16 mouse cellular contexts compared by ENCODE assay signal in the genomic region with DNA sequence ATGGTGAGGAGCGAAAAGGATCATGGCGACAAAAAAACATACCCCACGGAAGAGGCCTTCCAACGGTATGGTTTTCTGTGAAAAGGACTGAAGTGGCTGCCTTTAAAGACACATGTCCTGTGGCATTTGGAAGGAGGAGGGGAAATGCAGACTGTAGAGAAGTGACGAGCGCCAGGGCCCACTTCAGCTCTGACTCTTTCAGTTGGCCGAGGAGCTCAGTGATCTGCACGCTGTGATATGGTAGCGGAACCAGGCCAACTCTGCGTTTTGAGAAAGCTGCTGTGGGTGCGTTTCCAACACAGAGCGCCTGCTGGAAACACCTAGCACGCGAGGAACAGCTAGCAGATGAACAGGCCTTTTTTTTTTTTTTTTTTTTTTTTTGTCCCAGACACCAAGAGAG. TPM values are rescaled to one million over a fixed set of nuclear protein-coding genes. Genes with fewer than 3 reads are reported as not detected.
DNase-seq lines count a peak whose midpoint lies in the region; ATAC-seq lines count a peak whose summit lies in the region.
"Had no signal": no experiment of that assay in that cellular context is flagged by ENCODE, and none has a peak within 500 bp of the region (broad histone marks: within the 10 kb centered on the region; RNA-seq: fewer than 3 reads in every experiment).

No protein-coding gene starts in this region.

- H3K9me3 ChIP-seq in heart, embryonic 10.5 days = no peaks in the 10 kb centered on the region
- H3K9me3 ChIP-seq: limb, embryonic 13.5 days had no signal

- whole genome bisulfite sequencing in heart, embryonic 10.5 days = 61% methylated on average over 14 of the region's 14 CpGs

- H3K36me3 ChIP-seq in heart, embryonic 10.5 days = no peaks in the 10 kb centered on the region
- H3K36me3 ChIP-seq: limb, embryonic 13.5 days had no signal

- peaks cover 55% of the 10 kb centered on the region for H3K4me1 ChIP-seq in heart, embryonic 10.5 days

- DNase-seq in heart, embryonic 10.5 days (ENCODE audit: low spot score) = no peak
- DNase-seq in heart, postnatal 25 days (ENCODE audit: low spot score) = no peak
- DNase-seq in right cerebral cortex, postnatal 10 days (ENCODE audit: low spot score in 2 of 2) = peak; percentile 66 to 68
- no peak for DNase-seq in right cerebral cortex, postnatal 36 days (ENCODE audit: low spot score in 2 of 2)
- peak; percentile 24 to 34 for DNase-seq in heart, postnatal 10 days
- peak; percentile 40 to 54 for DNase-seq in spleen, postnatal 10 days (ENCODE audit: low spot score in 2 of 2)
- no peak for DNase-seq in gastrocnemius, adult 8-10 months (ENCODE audit: low spot score in 2 of 2)
- DNase-seq: adrenal gland, adult 2 months; cerebellum, adult 11 months; kidney, adult 9 months had no signal

- no peak for ATAC-seq in activated CD4-positive, CD25-positive, alpha-beta regulatory T cell, adult 4 months

- intact Hi-C loops in heart, postnatal 25 days (cut with DNase I) = no loop called here
- intact Hi-C loops in heart, postnatal 10 days (cut with DNase I) = no loop called here

- H3K4me3 ChIP-seq in heart, embryonic 10.5 days = no peak overlapping the region
- H3K4me3 ChIP-seq: limb, embryonic 13.5 days; megakaryocyte, embryonic 14.5 days had no signal

- peak overlapping the region; percentile 79 for H3K27ac ChIP-seq in heart, embryonic 10.5 days
- H3K27ac ChIP-seq: limb, embryonic 13.5 days had no signal

- no peaks in the 10 kb centered on the region for H3K27me3 ChIP-seq in heart, embryonic 10.5 days (ENCODE audit: insufficient read depth, poor library complexity, severe bottlenecking)
- H3K27me3 ChIP-seq: limb, embryonic 13.5 days had no signal

RNA-seq across cellular contexts. Expression of gene Ssrp1, which starts 24.4 kb away (rescaled TPM):
- 223 and 273 TPM in 2 replicates for polyA plus RNA-seq in heart, embryonic 10.5 days (2016; fragmentation: Nextera tagmentation; extraction: Ambion mirVana)
- 10 to 100 TPM; 35.5 to 40.8 TPM for total RNA-seq in heart, postnatal 25 days (2021)
- total RNA-seq in heart, postnatal 10 days (2021) = 10 to 100 TPM; 68.5 to 69.0 TPM
- polyA plus RNA-seq in activated CD4-positive, CD25-positive, alpha-beta regulatory T cell, adult 4 months (2017; shearing (Covaris generic)) = 100 to 1,000 TPM; 135 to 160 TPM
- 10 to 100 TPM; 20.2 to 27.0 (median 23.5) TPM for total RNA-seq in gastrocnemius, adult 8-10 months (2022)

RNA-seq across cellular contexts. Expression of gene P2rx3, which starts 24.6 kb away (rescaled TPM):
- polyA plus RNA-seq in heart, embryonic 10.5 days (2016; fragmentation: Nextera tagmentation; extraction: Ambion mirVana) = 1.1 and 1.6 TPM in 2 replicates
- under 1 TPM; 0.26 to 0.42 TPM for total RNA-seq in heart, postnatal 25 days (2021)
- total RNA-seq in heart, postnatal 10 days (2021) = under 1 TPM; 0.24 to 0.42 TPM
- polyA plus RNA-seq in activated CD4-positive, CD25-positive, alpha-beta regulatory T cell, adult 4 months (2017; shearing (Covaris generic)) = under 1 TPM in 1 of 2 experiments, not detected in 1; 0.62 TPM
- total RNA-seq in gastrocnemius, adult 8-10 months (2022) = under 1 TPM; 0.44 to 0.72 (median 0.63) TPM

RNA-seq across cellular contexts. Expression of gene Prg3, which starts 24.7 kb away (rescaled TPM):
- polyA plus RNA-seq in heart, embryonic 10.5 days (2016; fragmentation: Nextera tagmentation; extraction: Ambion mirVana) = 0.31 TPM in 1 of 2 replicates, not detected in the other
- total RNA-seq in heart, postnatal 25 days (2021) = not detected
- not detected for total RNA-seq in heart, postnatal 10 days (2021)
- not detected for polyA plus RNA-seq in activated CD4-positive, CD25-positive, alpha-beta regulatory T cell, adult 4 months (2017; shearing (Covaris generic))
- not detected for total RNA-seq in gastrocnemius, adult 8-10 months (2022)
- total RNA-seq: adrenal gland, adult 2 months; layer of hippocampus, postnatal 14 days had no signal
- polyA plus RNA-seq: adrenal gland, adult 2 months; C2C12; hindbrain, embryonic 11.5 days; limb, embryonic 13.5 days had no signal

RNA-seq across cellular contexts. Expression of gene Prg2, which starts 32.4 kb away (rescaled TPM):
- 0.64 TPM in 1 of 2 replicates, not detected in the other for polyA plus RNA-seq in heart, embryonic 10.5 days (2016; fragmentation: Nextera tagmentation; extraction: Ambion mirVana)
- not detected for total RNA-seq in heart, postnatal 25 days (2021)
- under 1 TPM in 1 of 2 experiments, not detected in 1; 0.55 TPM for total RNA-seq in heart, postnatal 10 days (2021)
- under 1 TPM in 1 of 2 experiments, not detected in 1; 0.65 TPM for polyA plus RNA-seq in activated CD4-positive, CD25-positive, alpha-beta regulatory T cell, adult 4 months (2017; shearing (Covaris generic))
- total RNA-seq in gastrocnemius, adult 8-10 months (2022) = not detected
- total RNA-seq: adrenal gland, adult 2 months; layer of hippocampus, postnatal 14 days had no signal
- polyA plus RNA-seq: adrenal gland, adult 2 months; C2C12; hindbrain, embryonic 11.5 days had no signal

RNA-seq across cellular contexts. Expression of gene Tnks1bp1, which starts 35.1 kb away (rescaled TPM):
- 24.7 and 25.9 TPM in 2 replicates for polyA plus RNA-seq in heart, embryonic 10.5 days (2016; fragmentation: Nextera tagmentation; extraction: Ambion mirVana)
- total RNA-seq in heart, postnatal 25 days (2021) = 10 to 100 TPM; 63.2 to 65.0 TPM
- total RNA-seq in heart, postnatal 10 days (2021) = 100 to 1,000 TPM; 100 to 108 TPM
- 1 to 10 TPM; 3.9 to 6.3 TPM for polyA plus RNA-seq in activated CD4-positive, CD25-positive, alpha-beta regulatory T cell, adult 4 months (2017; shearing (Covaris generic))
- 10 to 100 TPM; 17.9 to 27.1 (median 23.5) TPM for total RNA-seq in gastrocnemius, adult 8-10 months (2022)

Comparison
In these comparisons a context has a peak if more than half of its experiments do, and no peak if none do; other contexts are left out.
1. DNase-seq: peak in right cerebral cortex, postnatal 10 days (2 of 2), heart, postnatal 10 days (2 of 2) and spleen, postnatal 10 days (2 of 2); none in heart, embryonic 10.5 days (single experiment), heart, postnatal 25 days (single experiment), right cerebral cortex, postnatal 36 days (0 of 2) and gastrocnemius, adult 8-10 months (0 of 2).